Mouse (Mus musculus) bone marrow, adult 2 months (tissue): Measurements from ENCODE around the gene Lrtm2. TPM values are rescaled to one million over a fixed set of nuclear protein-coding genes. Genes with fewer than 3 reads are reported as not detected.

Experiments used
- H3K27ac ChIP-seq: fragments of 200-500 bp; 2 replicates; pipeline ENCODE4 v1.5.1; 2012; ENCODE audit warnings: low read depth, mild to moderate bottlenecking, control low read depth, inconsistent platforms, low read length; ENCODE audit not compliant: control insufficient read depth, poor library complexity, insufficient read depth
- H3K4me1 ChIP-seq: fragments of 200-500 bp; 2 replicates; pipeline ENCODE4 v1.6.1; 2011; ENCODE audit warnings: low read length; ENCODE audit not compliant: control insufficient read depth, insufficient read depth
- H3K4me3 ChIP-seq: fragments of 200-500 bp; replicated peaks from 2 replicates; pipeline ENCODE3; 2011; ENCODE audit warnings: mild to moderate bottlenecking, low read depth, low read length, control low read depth; ENCODE audit not compliant: control insufficient read depth
- CTCF ChIP-seq: fragments of 200-500 bp; IDR thresholded peaks from 2 replicates; pipeline ENCODE4 v1.5.1; 2011; ENCODE audit warnings: low read length, control low read depth; ENCODE audit not compliant: control insufficient read depth, insufficient read depth
- POLR2A ChIP-seq: fragments of 200-500 bp; IDR thresholded peaks from 2 replicates; pipeline ENCODE4 v1.6.1; 2011; ENCODE audit warnings: low read depth, mild to moderate bottlenecking, control low read depth, low read length, borderline replicate concordance; ENCODE audit not compliant: control insufficient read depth
- WGBS: fragments of 180-500 bp; shearing (Covaris S2); methylation state at CpG from one replicate; pipeline ENCODE4 v1.1.7; 2018; 5-methylcytosine and 5-hydroxymethylcytosine counted together
- polyA plus RNA-seq: library from polyadenylated mRNA; stranded (reverse); fragments of >200 nt; gene quantifications from 2 replicates; pipeline ENCODE4 v1.2.4, GENCODE M21; 2011; ENCODE audit warnings: low replicate concordance; ENCODE audit not compliant: missing spikeins, insufficient read depth, insufficient read length

Gene Lrtm2
- polyA plus RNA-seq, 1 experiment: not detected

DNA sequence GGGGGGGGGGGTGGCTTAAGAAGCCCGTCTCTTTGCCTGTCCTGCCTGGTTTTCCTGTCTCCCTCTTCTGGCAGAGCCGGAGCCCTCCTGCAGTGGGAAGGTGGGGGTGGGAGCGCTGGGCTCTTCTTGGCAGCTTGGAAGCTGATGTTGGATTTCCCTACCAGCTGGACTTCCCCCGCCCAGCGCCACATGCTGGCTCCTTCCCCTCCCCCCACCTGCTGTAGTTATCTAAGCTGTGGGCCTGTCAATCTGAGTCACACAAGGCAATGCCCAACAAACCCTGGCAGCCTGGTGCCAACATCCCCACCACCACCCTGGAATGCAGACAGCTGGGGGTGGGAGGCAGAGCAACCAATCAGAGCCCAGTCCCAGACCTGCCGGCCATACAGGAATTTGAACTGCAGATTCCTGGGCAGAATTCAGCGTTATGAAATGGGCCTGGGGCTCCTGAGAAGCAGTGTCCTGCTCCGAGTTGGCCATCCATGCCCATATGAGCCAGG lies 1.3 kb downstream of the Lrtm2 start:
- Histone ChIP-seq H3K4me1 (no peaks in the 10 kb centered on the region), H3K4me3 (no peak overlapping the region), H3K27ac (no peak overlapping the region)
- 11% methylated on average over 8 of the region's 8 CpGs for WGBS
- TF ChIP-seq CTCF: no peak
- no peak for TF ChIP-seq POLR2A

DNA sequence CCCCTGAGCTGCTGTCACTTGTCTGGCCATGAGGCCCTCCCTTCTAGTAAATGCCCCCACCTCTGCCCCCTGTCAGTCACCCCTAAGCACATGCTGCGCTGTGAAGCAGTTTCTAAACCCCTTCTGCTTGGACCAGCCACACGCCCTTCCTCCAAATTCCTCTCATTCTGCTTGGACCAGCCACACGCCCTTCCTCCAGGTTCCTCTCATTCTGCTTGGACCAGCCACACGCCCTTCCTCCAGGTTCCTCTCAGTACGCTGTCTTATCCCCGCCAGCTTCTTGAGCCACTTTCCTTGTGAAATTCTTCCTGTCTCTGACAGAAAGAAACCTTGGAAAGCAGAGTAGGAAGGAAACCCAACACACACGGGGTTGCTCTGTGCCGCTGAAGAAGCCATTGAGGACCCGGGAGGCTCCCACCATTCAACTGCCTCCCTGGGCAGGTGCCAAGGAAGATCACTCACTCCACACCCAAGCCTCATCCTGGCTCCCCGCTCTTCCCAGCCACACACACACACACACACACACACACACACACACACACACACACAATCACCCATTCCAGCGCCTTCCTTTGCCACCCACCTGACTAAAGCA lies 1.9 kb downstream of the Lrtm2 start:
- H3K4me3 ChIP-seq: no peak overlapping the region
- no peaks in the 10 kb centered on the region for H3K4me1 ChIP-seq
- no peak for TF ChIP-seq CTCF
- no peak overlapping the region for H3K27ac ChIP-seq
- 31% methylated on average over 11 of the region's 11 CpGs for WGBS

DNA sequence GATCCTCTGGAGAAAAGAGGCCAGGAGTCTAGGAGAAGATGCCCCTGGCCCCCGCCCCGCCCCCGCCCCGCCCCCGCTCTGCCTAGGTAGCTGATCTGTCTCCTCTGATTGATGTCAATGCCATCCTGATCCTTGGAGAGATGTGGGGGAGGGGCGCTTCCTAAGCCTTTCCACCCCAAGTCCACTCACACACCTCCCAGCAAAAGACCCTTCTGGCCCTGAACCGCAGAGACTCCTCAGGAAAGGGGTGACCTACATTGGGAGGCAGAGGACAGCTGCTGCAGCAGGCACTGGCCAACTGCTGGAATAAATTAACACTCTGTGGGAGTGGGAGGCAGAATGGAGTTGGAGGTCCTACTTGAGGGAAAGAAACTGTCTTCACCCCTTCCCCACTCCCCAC lies 4.0 kb downstream of the Lrtm2 start:
- 73% methylated on average over 7 of the region's 7 CpGs for WGBS
- TF ChIP-seq CTCF: no peak
- TF ChIP-seq POLR2A: no peak

DNA sequence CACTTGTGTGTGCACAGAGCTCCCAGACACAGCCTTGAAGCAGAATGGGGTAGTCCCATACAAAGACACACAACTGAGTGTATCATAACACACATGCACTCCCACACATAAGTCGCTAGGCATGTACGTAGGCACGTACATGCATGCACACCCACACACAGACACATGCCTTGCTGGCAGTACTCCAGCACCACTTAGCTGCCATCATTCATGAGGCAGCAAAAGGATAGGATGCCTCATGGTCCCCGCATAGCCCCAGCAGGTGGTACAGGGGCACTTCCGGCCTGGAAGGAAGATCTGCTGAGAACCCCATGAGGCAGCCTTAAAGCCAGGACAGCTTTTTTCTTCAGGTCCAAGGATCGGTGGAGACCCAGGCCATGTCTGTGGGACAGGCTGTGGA lies 4.6 kb downstream of the Lrtm2 start:
- TF ChIP-seq CTCF: no peak
- no peak for TF ChIP-seq POLR2A
- 59% methylated on average over 6 of the region's 6 CpGs for WGBS
- Histone ChIP-seq H3K27ac (no peak overlapping the region), H3K4me3 (no peak overlapping the region), H3K4me1 (no peaks in the 10 kb centered on the region)

More for the DNA sequence above, 4.0 kb downstream of the Lrtm2 start:
- Histone ChIP-seq H3K4me1 (no peaks in the 10 kb centered on the region), H3K27ac (no peak overlapping the region), H3K4me3 (no peak overlapping the region)

DNA sequence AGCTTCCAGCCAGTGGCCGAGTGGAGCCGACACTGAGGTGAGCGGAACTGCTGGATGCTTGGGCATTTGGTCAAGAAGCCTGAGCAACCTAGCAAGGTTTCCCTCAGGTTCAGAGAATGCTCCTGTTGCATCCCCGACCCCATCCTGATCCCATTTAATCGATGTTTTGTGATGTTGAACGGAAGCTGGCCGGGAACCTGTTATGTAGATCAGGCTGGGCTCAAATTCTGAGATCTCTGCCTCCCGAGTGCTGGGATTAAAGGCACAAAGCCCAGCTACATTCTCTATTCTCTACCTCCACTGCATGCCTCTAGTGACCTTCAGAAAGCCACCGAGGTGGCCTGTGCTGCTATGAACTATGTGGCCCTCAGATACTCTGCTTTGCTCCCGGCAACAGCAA lies 5.8 kb downstream of the Lrtm2 start:
- TF ChIP-seq CTCF: no peak
- TF ChIP-seq POLR2A: no peak
- Histone ChIP-seq H3K4me3 (no peak overlapping the region), H3K27ac (no peak overlapping the region), H3K4me1 (no peaks in the 10 kb centered on the region)
- 80% methylated on average over 10 of the region's 10 CpGs for WGBS

DNA sequence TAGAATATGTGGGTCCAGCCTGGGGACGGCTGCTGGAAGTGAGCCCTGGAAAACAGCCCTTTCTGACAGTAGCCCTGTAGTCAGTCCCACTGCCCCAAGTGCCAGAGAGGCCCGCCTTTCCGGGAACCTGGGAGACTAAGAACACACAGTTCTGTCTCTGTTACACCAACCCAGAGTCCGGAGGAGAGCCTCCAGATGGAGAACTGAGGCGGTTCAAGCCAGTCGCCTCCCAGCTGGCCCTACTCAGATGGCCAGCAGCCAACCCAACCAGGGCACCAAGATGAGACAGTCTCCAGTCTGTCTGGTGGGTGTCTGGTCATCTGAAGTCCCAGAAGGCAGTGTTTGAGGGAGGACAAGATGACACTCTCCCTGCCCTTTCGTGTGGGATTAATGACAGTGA lies 8.8 kb downstream of the Lrtm2 start:
- TF ChIP-seq CTCF (no peak), POLR2A (no peak)
- Histone ChIP-seq H3K4me3 (no peak overlapping the region), H3K4me1 (no peaks in the 10 kb centered on the region), H3K27ac (no peak overlapping the region)
- 84% methylated on average over 7 of the region's 7 CpGs for WGBS

DNA sequence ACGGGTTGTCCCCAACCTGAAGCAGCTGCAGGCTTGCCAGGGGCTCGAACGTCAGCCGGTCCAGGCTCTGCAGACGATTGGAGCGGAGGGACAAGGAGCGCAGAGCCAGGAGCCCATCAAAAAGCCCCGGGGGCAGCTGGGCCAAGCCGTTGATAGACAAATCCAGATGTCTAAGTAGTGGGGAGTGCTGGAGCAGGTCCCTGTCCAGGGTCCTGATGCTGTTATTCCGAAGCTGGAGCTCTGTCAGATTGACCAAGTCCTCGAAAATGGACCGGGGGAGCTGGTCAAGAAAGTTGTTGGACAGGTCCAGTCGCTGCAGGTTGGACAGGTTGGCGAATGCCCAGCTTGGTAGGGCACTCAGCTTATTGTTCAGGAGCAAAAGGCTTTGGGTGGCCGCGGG lies 10.1 kb downstream of the Lrtm2 start:
- TF ChIP-seq CTCF (no peak), POLR2A (no peak)
- 50% methylated on average over 16 of the region's 16 CpGs for WGBS
- Histone ChIP-seq H3K27ac (no peak overlapping the region), H3K4me1 (no peaks in the 10 kb centered on the region), H3K4me3 (no peak overlapping the region)

DNA sequence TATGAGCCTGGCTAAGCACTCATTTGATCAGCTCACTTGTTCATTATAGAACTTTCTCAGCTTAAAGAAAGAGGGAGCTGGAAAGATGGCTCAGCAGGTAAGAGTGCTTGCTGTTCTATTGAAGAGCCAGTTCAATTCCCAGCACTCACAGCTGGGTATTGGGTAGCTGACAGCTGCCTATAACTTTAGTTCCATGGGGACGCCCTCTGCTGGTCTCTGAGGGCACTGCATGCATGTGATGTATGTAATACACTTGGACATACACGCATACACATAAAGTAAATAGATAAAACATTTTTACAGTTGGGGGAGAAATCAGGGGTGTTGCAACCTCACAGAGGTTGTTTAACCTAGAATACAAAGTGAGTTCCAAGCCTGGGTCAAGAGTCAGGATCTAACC lies 11.2 kb downstream of the Lrtm2 start:
- no peak overlapping the region for H3K4me3 ChIP-seq
- no peak overlapping the region for H3K27ac ChIP-seq
- TF ChIP-seq POLR2A: no peak
- TF ChIP-seq CTCF: peak; percentile 37; the same call in 1 of the 2 replicates
- WGBS: 73% methylated on average over 2 of the region's 2 CpGs
- H3K4me1 ChIP-seq: no peaks in the 10 kb centered on the region

DNA sequence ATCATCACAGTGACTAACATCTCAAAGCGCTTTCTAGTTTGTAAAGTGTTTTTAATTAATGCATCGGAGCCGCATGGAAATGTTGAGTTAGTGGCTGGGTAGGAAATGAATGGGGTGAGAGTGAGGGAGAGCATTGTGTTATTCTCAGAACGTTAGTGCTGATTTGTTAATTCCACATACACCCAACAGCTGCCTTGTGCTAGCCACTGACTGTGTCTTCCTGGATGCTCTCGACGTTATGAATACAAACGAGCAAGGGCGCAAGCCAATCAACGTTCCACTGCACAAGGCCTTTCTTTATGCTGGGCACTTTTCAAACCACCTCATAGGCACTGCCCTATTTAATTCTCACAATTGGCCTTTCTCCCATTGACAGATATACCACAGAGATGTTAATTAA lies 11.8 kb downstream of the Lrtm2 start:
- no peak for TF ChIP-seq POLR2A
- TF ChIP-seq CTCF: no peak
- Histone ChIP-seq H3K4me3 (no peak overlapping the region), H3K27ac (no peak overlapping the region), H3K4me1 (no peaks in the 10 kb centered on the region)
- 86% methylated on average over 9 of the region's 9 CpGs for WGBS
